Mouse (Mus musculus): Measurements from ENCODE around the gene Cemip.

DNA sequence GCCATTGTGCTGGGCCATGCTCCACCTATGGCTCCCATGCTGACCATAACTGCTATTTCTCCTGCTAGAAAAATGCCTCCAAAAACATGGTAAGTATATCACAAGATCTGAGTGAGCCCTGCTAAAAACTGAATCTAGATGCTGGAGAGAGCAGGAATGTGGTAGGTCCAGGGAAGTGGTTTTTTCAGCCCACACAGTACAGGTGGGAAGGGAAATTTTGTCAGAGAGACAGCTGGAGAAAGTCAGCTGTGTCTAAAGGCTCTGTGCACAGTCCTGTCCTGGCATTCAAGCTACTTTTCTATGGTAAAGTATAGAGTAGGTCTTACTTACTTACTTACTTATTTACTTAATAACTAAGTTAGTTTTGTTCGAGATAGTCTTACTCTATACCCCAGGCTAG, 71.3 kb downstream of the Cemip start:
- TF ChIP-seq CTCF (IDR thresholded peaks at IDR 0.05; ENCODE audit: low read depth, low read length) (no peak), POLR2A (IDR thresholded peaks at IDR 0.05; ENCODE audit: extremely low read depth, insufficient read depth, low read length) (no peak)

All from liver, adult 2 months (tissue).